Mouse (Mus musculus): Measurements from ENCODE around the gene Emc1. TPM values are rescaled to one million over a fixed set of nuclear protein-coding genes. Genes with fewer than 3 reads are reported as not detected.
A peak's percentile ranks its signal among the peaks of the same experiment; 100 is the strongest.

The Emc1 gene
- polyA plus RNA-seq, 1 experiment from 2014 or later: 50.8 TPM

GRCm38 (mm10) chr4:139403214-139403613 is 50.8 kb downstream of the Emc1 start:
- WGBS: 83% methylated on average over 14 of the region's 14 CpGs
- Histone ChIP-seq H3K9ac (no peak overlapping the region), H3K4me2 (no peak overlapping the region), H3K27me3 (replicated peaks) (no peaks in the 10 kb centered on the region), H3K27ac (no peak overlapping the region), H3K36me3 (replicated peaks) (peaks cover 77% of the 10 kb centered on the region), H3K9me3 (no peaks in the 10 kb centered on the region), H3K4me3 (no peak overlapping the region), H3K4me1 (no peaks in the 10 kb centered on the region)
- ATAC-seq (replicated peaks): no peak

- Histone ChIP-seq H3K4me3 (no peak overlapping the region), H3K27ac (no peak overlapping the region), H3K36me3 (replicated peaks) (peaks cover 98% of the 10 kb centered on the region), H3K27me3 (replicated peaks) (no peaks in the 10 kb centered on the region), H3K4me1 (no peaks in the 10 kb centered on the region), H3K9ac (no peak overlapping the region), H3K9me3 (no peaks in the 10 kb centered on the region), H3K4me2 (no peak overlapping the region)
- WGBS: 94% methylated on average over 3 of the region's 3 CpGs
- no peak for ATAC-seq (replicated peaks)
These were observed 59.0 kb downstream of the Emc1 start for GRCm38 (mm10) chr4:139411351-139411750.

- no peaks in the 10 kb centered on the region for H3K9me3 ChIP-seq
- H3K4me2 ChIP-seq: no peak overlapping the region
- ATAC-seq (replicated peaks): no peak
- 50% methylated on average over 1 of the region's 1 CpGs for WGBS
- peaks cover 97% of the 10 kb centered on the region for H3K36me3 ChIP-seq (replicated peaks)
- no peaks in the 10 kb centered on the region for H3K4me1 ChIP-seq
- no peak overlapping the region for H3K27ac ChIP-seq
- H3K4me3 ChIP-seq: no peak overlapping the region
- no peak overlapping the region for H3K9ac ChIP-seq
- H3K27me3 ChIP-seq (replicated peaks): no peaks in the 10 kb centered on the region
These were observed 65.5 kb downstream of the Emc1 start for GRCm38 (mm10) chr4:139417868-139418267.

GRCm38 (mm10) chr4:139421621-139422020 is 69.2 kb downstream of the Emc1 start:
- H3K4me2 ChIP-seq: no peak overlapping the region
- H3K9ac ChIP-seq: no peak overlapping the region
- no peaks in the 10 kb centered on the region for H3K4me1 ChIP-seq
- 95% methylated on average over 7 of the region's 7 CpGs for WGBS
- peaks cover 97% of the 10 kb centered on the region for H3K36me3 ChIP-seq (replicated peaks)
- H3K4me3 ChIP-seq: no peak overlapping the region
- H3K27ac ChIP-seq: no peak overlapping the region
- no peaks in the 10 kb centered on the region for H3K27me3 ChIP-seq (replicated peaks)
- H3K9me3 ChIP-seq: no peaks in the 10 kb centered on the region
- no peak for ATAC-seq (replicated peaks)

DNA sequence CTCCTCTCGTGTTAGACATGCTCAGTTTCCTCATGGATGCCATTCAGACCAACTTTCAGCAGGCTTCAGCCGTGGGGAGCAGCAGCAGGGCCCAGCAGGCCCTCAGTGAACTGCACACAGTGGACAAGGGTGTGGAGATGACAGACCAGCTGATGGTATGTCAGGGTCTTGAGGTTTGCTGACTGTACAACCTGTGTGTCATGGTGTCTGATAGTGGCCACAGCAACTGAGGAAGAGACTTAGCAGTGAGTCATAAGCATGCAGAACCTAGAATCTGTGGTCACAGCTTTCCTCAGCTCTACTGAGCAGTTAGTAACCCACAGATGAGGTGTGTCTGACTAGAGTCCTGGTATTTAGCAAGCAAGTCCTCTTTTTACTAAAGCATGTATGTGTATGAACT is 70.0 kb downstream of the Emc1 start:
- no peak for ATAC-seq (replicated peaks)
- no peaks in the 10 kb centered on the region for H3K4me1 ChIP-seq
- H3K27me3 ChIP-seq (replicated peaks): no peaks in the 10 kb centered on the region
- H3K4me3 ChIP-seq: no peak overlapping the region
- WGBS: 93% methylated on average over 2 of the region's 2 CpGs
- no peak overlapping the region for H3K27ac ChIP-seq
- H3K4me2 ChIP-seq: no peak overlapping the region
- no peak overlapping the region for H3K9ac ChIP-seq
- H3K36me3 ChIP-seq (replicated peaks): peaks cover 97% of the 10 kb centered on the region
- H3K9me3 ChIP-seq: no peaks in the 10 kb centered on the region

DNA sequence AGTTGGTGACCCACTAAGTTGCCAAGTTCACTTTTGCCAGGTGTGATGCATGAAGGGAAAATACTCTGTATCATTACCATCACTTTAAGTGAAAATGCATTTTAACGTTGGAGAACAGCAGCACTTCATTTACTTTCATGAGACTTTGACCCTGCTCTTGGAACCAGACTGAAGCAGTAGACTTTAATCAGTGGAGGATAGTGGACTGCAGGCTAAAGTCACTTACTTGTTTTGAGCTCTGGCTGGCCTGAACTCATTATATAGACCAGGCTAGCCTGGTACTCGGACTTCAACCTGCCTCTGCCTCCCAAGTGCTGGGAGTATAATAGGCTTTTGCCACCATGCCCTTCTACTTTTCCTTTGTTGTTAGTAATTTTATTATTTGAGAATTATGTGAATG is 70.9 kb downstream of the Emc1 start:
- Histone ChIP-seq H3K36me3 (replicated peaks) (peaks cover 97% of the 10 kb centered on the region), H3K9me3 (no peaks in the 10 kb centered on the region), H3K9ac (no peak overlapping the region), H3K4me2 (no peak overlapping the region), H3K4me3 (no peak overlapping the region), H3K27ac (no peak overlapping the region), H3K27me3 (replicated peaks) (no peaks in the 10 kb centered on the region), H3K4me1 (no peaks in the 10 kb centered on the region)
- no peak for ATAC-seq (replicated peaks)
- WGBS: 84% methylated on average over 2 of the region's 2 CpGs

Small RNA genes lying within 50 kb of the gene (microRNA-seq; reads per million reads assigned to microRNA genes)
- gene Gm24245 (2.4 reads per million, percentile 9 among the genes with 10 or more reads in this experiment), gene Gm25732 (0.74 reads per million)

Other genes with a start within 250 kb of the Emc1 start
- gene Minos1, start 221.5 kb upstream of the Emc1 start, polyA plus RNA-seq (2015; fragmentation: Nextera tagmentation; extraction: Ambion mirVana): 323 and 328 TPM in 2 replicates
- 330 and 331 TPM in 2 replicates for gene Capzb, start 159.7 kb upstream of the Emc1 start, polyA plus RNA-seq (2015; fragmentation: Nextera tagmentation; extraction: Ambion mirVana)
- gene Pqlc2, start 41.9 kb upstream of the Emc1 start, polyA plus RNA-seq (2015; fragmentation: Nextera tagmentation; extraction: Ambion mirVana): 16.3 TPM in 2 replicates
- gene Akr7a5, start 41.8 kb upstream of the Emc1 start, polyA plus RNA-seq (2015; fragmentation: Nextera tagmentation; extraction: Ambion mirVana): 68.5 and 72.1 TPM in 2 replicates
- 81.7 and 88.6 TPM in 2 replicates for gene Mrto4, start within 50 bp of the Emc1 start, polyA plus RNA-seq (2015; fragmentation: Nextera tagmentation; extraction: Ambion mirVana)
- 101 and 111 TPM in 2 replicates for gene Ubr4, start within 50 bp of the Emc1 start, polyA plus RNA-seq (2015; fragmentation: Nextera tagmentation; extraction: Ambion mirVana)
- 4.1 and 4.3 TPM in 2 replicates for gene Iffo2, start 178.0 kb downstream of the Emc1 start, polyA plus RNA-seq (2015; fragmentation: Nextera tagmentation; extraction: Ambion mirVana)

Measured in midbrain, embryonic 15.5 days (tissue).